Mouse (Mus musculus): ENCODE data around the gene Spg7. TPM values are rescaled to one million over a fixed set of nuclear protein-coding genes. Genes with fewer than 3 reads are reported as not detected.
A peak's percentile ranks its signal among the peaks of the same experiment; 100 is the strongest.
"Not testable (repeated sequence)": the region's sequence is repeated elsewhere in the genome, so short reads cannot be mapped to it uniquely, and the experiment has no call there.

Spg7 gene
- total RNA-seq, 1 experiment from 2014 or later = 50.3 TPM

- no peak for ATAC-seq (replicated peaks; ENCODE audit: low read depth, poor library complexity, severe bottlenecking)
These were observed 22.6 kb upstream of the Spg7 start for GRCm38 (mm10) chr8:123040110-123040650.

GRCm38 (mm10) chr8:123041008-123041773 is 21.6 kb upstream of the Spg7 start:
- peak; percentile 23; the same call in 1 of the 2 replicates for ATAC-seq (replicated peaks; ENCODE audit: low read depth, poor library complexity, severe bottlenecking)

- no peak for ATAC-seq (replicated peaks; ENCODE audit: low read depth, poor library complexity, severe bottlenecking)
These were observed 21.0 kb upstream of the Spg7 start for GRCm38 (mm10) chr8:123041774-123042105.

- peak; percentile 91 for ATAC-seq (replicated peaks; ENCODE audit: low read depth, poor library complexity, severe bottlenecking)
These were observed 20.4 kb upstream of the Spg7 start, which contains the start of gene Ankrd11 for GRCm38 (mm10) chr8:123042158-123042973. Gene Ankrd11 (minus strand): TSS chr8:123042277.

GRCm38 (mm10) chr8:123042974-123043625 is 19.6 kb upstream of the Spg7 start:
- no peak for ATAC-seq (replicated peaks; ENCODE audit: low read depth, poor library complexity, severe bottlenecking)

- peak; percentile 7; the same call in 1 of the 2 replicates for ATAC-seq (replicated peaks; ENCODE audit: low read depth, poor library complexity, severe bottlenecking)
These were observed 18.8 kb upstream of the Spg7 start for GRCm38 (mm10) chr8:123043941-123044340.

- not testable (repeated sequence) for ATAC-seq (replicated peaks; ENCODE audit: low read depth, poor library complexity, severe bottlenecking)
These were observed 17.9 kb upstream of the Spg7 start for GRCm38 (mm10) chr8:123044743-123045425.

- ATAC-seq (replicated peaks; ENCODE audit: low read depth, poor library complexity, severe bottlenecking) = no peak
These were observed 16.0 kb upstream of the Spg7 start for GRCm38 (mm10) chr8:123046706-123047105.

- no peak for ATAC-seq (replicated peaks; ENCODE audit: low read depth, poor library complexity, severe bottlenecking)
These were observed 14.9 kb upstream of the Spg7 start for GRCm38 (mm10) chr8:123047827-123048226.

- ATAC-seq (replicated peaks; ENCODE audit: low read depth, poor library complexity, severe bottlenecking) = no peak
These were observed 14.3 kb upstream of the Spg7 start for GRCm38 (mm10) chr8:123048402-123048801.

GRCm38 (mm10) chr8:123051458-123051857 is 11.3 kb upstream of the Spg7 start:
- ATAC-seq (replicated peaks; ENCODE audit: low read depth, poor library complexity, severe bottlenecking) = no peak

- ATAC-seq (replicated peaks; ENCODE audit: low read depth, poor library complexity, severe bottlenecking) = no peak
These were observed 1.3 kb downstream of the Spg7 start for GRCm38 (mm10) chr8:123064072-123064471.

- ATAC-seq (replicated peaks; ENCODE audit: low read depth, poor library complexity, severe bottlenecking) = peak; percentile 62
These were observed 2.1 kb downstream of the Spg7 start for GRCm38 (mm10) chr8:123064809-123065213.

GRCm38 (mm10) chr8:123065214-123066100 is 2.7 kb downstream of the Spg7 start:
- ATAC-seq (replicated peaks; ENCODE audit: low read depth, poor library complexity, severe bottlenecking) = peak; percentile 87

GRCm38 (mm10) chr8:123066101-123066683 is 3.5 kb downstream of the Spg7 start:
- ATAC-seq (replicated peaks; ENCODE audit: low read depth, poor library complexity, severe bottlenecking) = no peak

GRCm38 (mm10) chr8:123071176-123071575 is 8.4 kb downstream of the Spg7 start:
- no peak for ATAC-seq (replicated peaks; ENCODE audit: low read depth, poor library complexity, severe bottlenecking)

- no peak for ATAC-seq (replicated peaks; ENCODE audit: low read depth, poor library complexity, severe bottlenecking)
These were observed 14.5 kb downstream of the Spg7 start for GRCm38 (mm10) chr8:123077213-123077612.

GRCm38 (mm10) chr8:123082993-123083392 is 20.3 kb downstream of the Spg7 start:
- ATAC-seq (replicated peaks; ENCODE audit: low read depth, poor library complexity, severe bottlenecking) = no peak

Measured in common myeloid progenitor, adult 5-6 weeks (primary cell).